Mouse (Mus musculus) limb, embryonic 15.5 days (tissue): Measurements from ENCODE around the gene Fbxw7. TPM values are rescaled to one million over a fixed set of nuclear protein-coding genes. Genes with fewer than 3 reads are reported as not detected.

Source experiments
- ATAC-seq: fragments of 200-750 bp; cut with Nextera tagmentation; 2 replicates; pipeline ENCODE4 v1.8.0; 2017; ENCODE audit warnings: low read depth, moderate TSS enrichment; ENCODE audit not compliant: insufficient number of reproducible peaks, low FRiP score, low TSS enrichment
- H3K27ac ChIP-seq: fragments of 300-500 bp; sonication (generic); 2 replicates; pipeline ENCODE4 v1.5.1; 2015; ENCODE audit warnings: moderate library complexity, mild to moderate bottlenecking, inconsistent platforms
- H3K27me3 ChIP-seq: fragments of 300-500 bp; sonication (generic); 2 replicates; pipeline ENCODE4 v1.6.1; 2015; ENCODE audit warnings: inconsistent platforms
- H3K36me3 ChIP-seq: fragments of 300-500 bp; sonication (generic); 2 replicates; pipeline ENCODE4 v1.6.1; 2015; ENCODE audit warnings: inconsistent platforms
- H3K4me1 ChIP-seq: fragments of 300-500 bp; sonication (generic); 2 replicates; pipeline ENCODE4 v1.6.1; 2015; ENCODE audit warnings: inconsistent platforms
- H3K4me2 ChIP-seq: fragments of 300-500 bp; sonication (generic); 2 replicates; pipeline ENCODE4 v1.6.1; 2015; ENCODE audit warnings: mild to moderate bottlenecking, inconsistent platforms
- H3K4me3 ChIP-seq: fragments of 300-500 bp; sonication (generic); 2 replicates; pipeline ENCODE4 v1.5.1; 2015; ENCODE audit warnings: mild to moderate bottlenecking, inconsistent platforms
- H3K9ac ChIP-seq: fragments of 300-500 bp; sonication (generic); 2 replicates; pipeline ENCODE4 v1.6.1; 2015; ENCODE audit warnings: inconsistent platforms
- H3K9me3 ChIP-seq: fragments of 300-500 bp; sonication (generic); 2 replicates; pipeline ENCODE4 v1.6.1; 2016; ENCODE audit warnings: inconsistent platforms
- WGBS: fragments of 180-500 bp; shearing (Covaris S2); methylation state at CpG from one replicate; pipeline ENCODE4 v1.1.7; 2015; 5-methylcytosine and 5-hydroxymethylcytosine counted together
- polyA plus RNA-seq: library from polyadenylated mRNA; unstranded; fragments of >200 nt; fragmentation: Nextera tagmentation; extraction: Ambion mirVana; gene quantifications from 2 replicates; pipeline ENCODE4 v1.2.1, GENCODE M21; 2015

Fbxw7 gene
- polyA plus RNA-seq, 1 experiment from 2014 or later = 11.4 TPM

GRCm38 (mm10) chr3:84965156-84965555, 150.1 kb downstream of the Fbxw7 start:
- WGBS = 93% methylated on average over 5 of the region's 5 CpGs
- no peaks in the 10 kb centered on the region for H3K4me1 ChIP-seq

GRCm38 (mm10) chr3:84967364-84967763, 152.3 kb downstream of the Fbxw7 start:
- Histone ChIP-seq H3K4me1 (no peaks in the 10 kb centered on the region), H3K9ac (no peak overlapping the region), H3K9me3 (no peaks in the 10 kb centered on the region), H3K4me2 (no peak overlapping the region), H3K27ac (no peak overlapping the region), H3K36me3 (peaks cover 5% of the 10 kb centered on the region; the same call in 1 of the 2 replicates), H3K27me3 (no peaks in the 10 kb centered on the region), H3K4me3 (no peak overlapping the region)
- no peak for ATAC-seq
- 59% methylated on average over 4 of the region's 4 CpGs for WGBS

More at GRCm38 (mm10) chr3:84965156-84965555, 150.1 kb downstream of the Fbxw7 start:
- Histone ChIP-seq H3K4me3 (no peak overlapping the region), H3K9ac (no peak overlapping the region), H3K9me3 (no peaks in the 10 kb centered on the region), H3K27me3 (no peaks in the 10 kb centered on the region), H3K27ac (no peak overlapping the region), H3K4me2 (no peak overlapping the region), H3K36me3 (peaks cover 11% of the 10 kb centered on the region)
- no peak for ATAC-seq

GRCm38 (mm10) chr3:84971561-84971960, 156.5 kb downstream of the Fbxw7 start:
- no peaks in the 10 kb centered on the region for H3K9me3 ChIP-seq
- ATAC-seq = no peak
- no peak overlapping the region for H3K27ac ChIP-seq
- 76% methylated on average over 5 of the region's 5 CpGs for WGBS
- H3K4me3 ChIP-seq = no peak overlapping the region
- H3K27me3 ChIP-seq = no peaks in the 10 kb centered on the region
- H3K9ac ChIP-seq = no peak overlapping the region
- H3K4me2 ChIP-seq = no peak overlapping the region
- H3K4me1 ChIP-seq = no peaks in the 10 kb centered on the region
- H3K36me3 ChIP-seq = peaks cover 15% of the 10 kb centered on the region

GRCm38 (mm10) chr3:84972881-84973280, 157.8 kb downstream of the Fbxw7 start:
- no peak for ATAC-seq
- H3K9ac ChIP-seq = no peak overlapping the region
- H3K27ac ChIP-seq = no peak overlapping the region
- WGBS = 89% methylated on average over 2 of the region's 2 CpGs
- H3K4me2 ChIP-seq = no peak overlapping the region
- peaks cover 23% of the 10 kb centered on the region for H3K36me3 ChIP-seq
- no peaks in the 10 kb centered on the region for H3K9me3 ChIP-seq
- no peaks in the 10 kb centered on the region for H3K27me3 ChIP-seq
- no peak overlapping the region for H3K4me3 ChIP-seq
- no peaks in the 10 kb centered on the region for H3K4me1 ChIP-seq

- 81% methylated on average over 9 of the region's 9 CpGs for WGBS
- ATAC-seq = no peak
- no peak overlapping the region for H3K4me2 ChIP-seq
- no peak overlapping the region for H3K9ac ChIP-seq
- H3K27me3 ChIP-seq = no peaks in the 10 kb centered on the region
- H3K4me3 ChIP-seq = no peak overlapping the region
- H3K36me3 ChIP-seq = peaks cover 20% of the 10 kb centered on the region
- H3K4me1 ChIP-seq = no peaks in the 10 kb centered on the region
- H3K9me3 ChIP-seq = no peaks in the 10 kb centered on the region
- no peak overlapping the region for H3K27ac ChIP-seq
Observed at GRCm38 (mm10) chr3:84974193-84974592, 159.1 kb downstream of the Fbxw7 start.

GRCm38 (mm10) chr3:84978676-84979075, 163.6 kb downstream of the Fbxw7 start:
- Histone ChIP-seq H3K27me3 (no peaks in the 10 kb centered on the region), H3K9me3 (no peaks in the 10 kb centered on the region), H3K4me1 (no peaks in the 10 kb centered on the region), H3K27ac (no peak overlapping the region), H3K4me2 (no peak overlapping the region), H3K9ac (no peak overlapping the region), H3K36me3 (peaks cover 22% of the 10 kb centered on the region), H3K4me3 (no peak overlapping the region)
- no peak for ATAC-seq
- 79% methylated on average over 11 of the region's 11 CpGs for WGBS

GRCm38 (mm10) chr3:84980158-84980557, 165.1 kb downstream of the Fbxw7 start:
- no peak overlapping the region for H3K27ac ChIP-seq
- peaks cover 19% of the 10 kb centered on the region for H3K36me3 ChIP-seq
- H3K9ac ChIP-seq = no peak overlapping the region
- H3K9me3 ChIP-seq = no peaks in the 10 kb centered on the region
- no peaks in the 10 kb centered on the region for H3K27me3 ChIP-seq
- H3K4me2 ChIP-seq = no peak overlapping the region
- no peaks in the 10 kb centered on the region for H3K4me1 ChIP-seq
- no peak for ATAC-seq
- WGBS = 97% methylated on average over 2 of the region's 2 CpGs
- no peak overlapping the region for H3K4me3 ChIP-seq

- Histone ChIP-seq H3K4me3 (no peak overlapping the region), H3K9me3 (no peaks in the 10 kb centered on the region), H3K4me2 (no peak overlapping the region), H3K36me3 (peaks cover 7% of the 10 kb centered on the region; the same call in 1 of the 2 replicates), H3K27me3 (no peaks in the 10 kb centered on the region), H3K4me1 (no peaks in the 10 kb centered on the region), H3K9ac (no peak overlapping the region), H3K27ac (no peak overlapping the region)
- WGBS = 59% methylated on average over 4 of the region's 4 CpGs
- no peak for ATAC-seq
Observed at GRCm38 (mm10) chr3:84982688-84983087, 167.6 kb downstream of the Fbxw7 start.

GRCm38 (mm10) chr3:84985121-84985625, 170.1 kb downstream of the Fbxw7 start:
- Histone ChIP-seq H3K27me3 (no peaks in the 10 kb centered on the region), H3K9ac (no peak overlapping the region), H3K9me3 (no peaks in the 10 kb centered on the region), H3K27ac (no peak overlapping the region), H3K36me3 (peaks cover under 1% of the 10 kb centered on the region; the same call in 1 of the 2 replicates), H3K4me2 (no peak overlapping the region), H3K4me3 (no peak overlapping the region), H3K4me1 (no peaks in the 10 kb centered on the region)
- WGBS = 87% methylated on average over 8 of the region's 8 CpGs
- ATAC-seq = no peak

- Histone ChIP-seq H3K27ac (no peak overlapping the region), H3K9me3 (no peaks in the 10 kb centered on the region), H3K4me1 (no peaks in the 10 kb centered on the region), H3K4me2 (no peak overlapping the region), H3K9ac (no peak overlapping the region), H3K36me3 (no peaks in the 10 kb centered on the region), H3K27me3 (no peaks in the 10 kb centered on the region), H3K4me3 (no peak overlapping the region)
- ATAC-seq = no peak
- WGBS = 86% methylated on average over 4 of the region's 4 CpGs
Observed at GRCm38 (mm10) chr3:84988880-84989279, 173.8 kb downstream of the Fbxw7 start.

- Histone ChIP-seq H3K27ac (no peak overlapping the region), H3K4me2 (no peak overlapping the region)
- WGBS = 77% methylated on average over 2 of the region's 2 CpGs
Observed at GRCm38 (mm10) chr3:85005257-85005656, 190.2 kb downstream of the Fbxw7 start.

GRCm38 (mm10) chr3:85012889-85013288, 197.8 kb downstream of the Fbxw7 start:
- H3K36me3 ChIP-seq = no peaks in the 10 kb centered on the region
- no peak overlapping the region for H3K9ac ChIP-seq
- no peak overlapping the region for H3K4me3 ChIP-seq
- H3K27ac ChIP-seq = no peak overlapping the region
- no peaks in the 10 kb centered on the region for H3K27me3 ChIP-seq
- no peak overlapping the region for H3K4me2 ChIP-seq
- 85% methylated on average over 6 of the region's 6 CpGs for WGBS
- no peak for ATAC-seq
- H3K4me1 ChIP-seq = no peaks in the 10 kb centered on the region
- H3K9me3 ChIP-seq = no peaks in the 10 kb centered on the region

More at GRCm38 (mm10) chr3:85005257-85005656, 190.2 kb downstream of the Fbxw7 start:
- Histone ChIP-seq H3K4me3 (no peak overlapping the region), H3K36me3 (no peaks in the 10 kb centered on the region), H3K9ac (no peak overlapping the region), H3K27me3 (no peaks in the 10 kb centered on the region), H3K9me3 (no peaks in the 10 kb centered on the region), H3K4me1 (0 out of 2 replicates have a peak, but pooled peaks cover 3% of the 10 kb centered on the region)
- ATAC-seq = no peak

- Histone ChIP-seq H3K27ac (no peak overlapping the region), H3K9me3 (no peaks in the 10 kb centered on the region), H3K4me1 (no peaks in the 10 kb centered on the region), H3K4me2 (no peak overlapping the region), H3K36me3 (no peaks in the 10 kb centered on the region), H3K9ac (no peak overlapping the region), H3K27me3 (no peaks in the 10 kb centered on the region), H3K4me3 (no peak overlapping the region)
- ATAC-seq = no peak
- WGBS = 43% methylated on average over 9 of the region's 9 CpGs
Observed at GRCm38 (mm10) chr3:85015667-85016066, 200.6 kb downstream of the Fbxw7 start.
